Mouse (Mus musculus) forelimb bud, embryonic 11.5 days (tissue): ENCODE measurements around the gene Amdhd1.
"Not testable (repeated sequence)": the region's sequence is repeated elsewhere in the genome, so short reads cannot be mapped to it uniquely, and the experiment has no call there.

Source experiments
- DNase-seq: peaks from one replicate; pipeline ENCODE4 v3.0.0-alpha.2; 2012; ENCODE audit warnings: low read depth, low spot score

Gene Amdhd1

DNA sequence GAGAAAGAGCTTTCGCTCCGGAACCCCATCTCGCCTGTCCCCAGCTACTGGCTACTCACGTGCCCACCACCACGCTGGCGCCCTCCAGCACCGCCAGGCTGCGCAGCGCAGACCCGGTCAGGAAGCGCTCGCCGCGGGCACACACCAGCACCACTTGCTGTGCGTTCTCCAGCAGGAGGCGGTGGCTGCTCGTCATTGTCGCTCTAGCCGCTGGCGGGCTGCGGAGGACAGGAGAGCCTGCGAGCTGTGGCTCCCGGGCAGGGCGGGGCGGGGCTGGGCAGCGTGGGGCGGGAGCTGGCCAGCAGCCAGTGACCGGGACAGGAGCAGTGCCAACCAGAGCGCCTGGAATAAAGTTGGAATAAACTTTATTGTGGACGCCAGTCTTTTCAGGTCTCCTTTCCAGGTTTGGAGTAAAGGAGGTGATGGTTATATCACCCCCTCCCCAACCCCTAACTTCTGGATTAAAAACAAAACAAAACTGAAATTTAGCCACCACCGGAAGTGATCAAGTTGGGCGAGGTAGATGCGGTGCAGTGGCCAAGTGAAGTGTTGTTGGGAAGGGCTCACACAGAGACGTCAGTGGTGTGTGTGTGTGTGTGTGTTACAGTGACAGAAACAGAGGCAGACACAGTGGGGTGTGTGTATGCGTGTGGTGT, at the start of gene Amdhd1:
Amdhd1 (minus strand) TSS at position 259 of the 656 bp plus-strand sequence.
- peak; percentile 68 for DNase-seq

DNA sequence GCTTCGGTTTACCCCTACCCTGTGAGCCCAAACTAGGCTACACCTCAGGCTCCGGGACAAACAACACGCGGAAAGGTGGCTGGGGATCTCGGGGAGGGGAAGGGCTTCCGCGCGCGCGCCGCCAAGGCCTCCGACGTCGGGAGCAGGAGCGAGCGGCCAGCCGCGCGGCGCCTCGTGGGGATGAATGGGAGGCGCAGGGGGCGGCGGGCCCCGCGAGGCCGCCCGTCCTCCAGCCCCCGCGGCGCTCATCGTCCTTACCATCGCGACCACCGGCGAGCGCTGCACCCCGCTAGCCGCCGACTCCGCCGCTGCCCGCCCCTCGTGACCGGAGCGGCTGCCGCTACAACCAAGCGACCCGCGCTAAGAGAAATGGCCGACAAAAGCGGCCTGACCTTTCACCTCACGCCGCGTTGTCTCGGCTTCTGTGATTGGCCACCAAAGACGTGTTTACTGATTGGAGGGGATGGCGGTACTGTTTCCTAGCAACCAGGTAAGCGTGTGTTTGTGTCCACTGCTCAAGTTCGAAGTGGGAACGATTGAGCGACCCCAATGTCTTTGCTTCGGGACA, 49.5 kb upstream of the Amdhd1 start, which contains the start of gene Snrpf:
Snrpf (minus strand) TSS at position 426 of the 568 bp plus-strand sequence.
- DNase-seq: peak; percentile 98

DNA sequence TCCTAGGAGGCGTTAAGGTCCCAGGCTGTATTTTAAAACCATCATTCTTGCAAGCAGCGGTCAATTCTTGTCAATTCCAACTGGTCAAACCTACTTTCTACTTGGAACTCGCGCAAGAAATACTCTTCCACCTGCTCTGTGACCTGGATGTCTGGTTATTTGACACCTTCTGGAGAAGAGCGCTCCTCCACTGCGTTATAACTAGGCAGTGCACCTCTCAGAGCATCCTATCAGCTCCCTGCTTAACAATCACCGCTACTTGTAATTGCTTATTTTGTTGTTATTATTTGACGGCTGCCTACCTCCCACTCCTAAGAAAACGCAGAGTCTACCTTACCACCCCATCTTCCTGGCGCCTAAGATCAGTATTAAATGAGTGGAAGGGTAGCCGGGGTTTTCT, 49.0 kb upstream of the Amdhd1 start:
- DNase-seq: no peak

- peak; percentile 75 for DNase-seq
These were observed 37.5 kb upstream of the Amdhd1 start for GRCm38 (mm10) chr10:93577271-93577886.

- no peak for DNase-seq
These were observed 36.1 kb upstream of the Amdhd1 start for GRCm38 (mm10) chr10:93575960-93576359.

DNA sequence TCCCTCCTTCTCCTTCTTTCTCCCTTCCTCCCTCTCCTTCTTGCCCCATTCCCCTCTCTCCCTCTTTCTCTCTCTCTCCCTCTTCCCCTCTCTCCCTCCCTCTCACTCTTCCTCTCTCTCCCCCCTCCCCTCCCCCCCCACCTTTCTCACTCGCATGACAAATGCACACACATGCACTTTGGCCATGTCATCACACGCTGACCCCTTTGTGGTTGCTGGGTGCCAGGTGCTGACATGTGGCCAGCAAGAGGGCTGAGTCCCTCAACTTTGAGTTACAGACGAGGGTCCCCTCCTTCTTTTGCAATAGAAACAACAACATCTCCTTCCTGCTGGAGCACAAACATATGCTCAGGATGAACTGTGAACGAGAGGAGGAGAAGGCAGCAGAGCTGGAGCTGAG, 35.1 kb upstream of the Amdhd1 start:
- no peak for DNase-seq

DNA sequence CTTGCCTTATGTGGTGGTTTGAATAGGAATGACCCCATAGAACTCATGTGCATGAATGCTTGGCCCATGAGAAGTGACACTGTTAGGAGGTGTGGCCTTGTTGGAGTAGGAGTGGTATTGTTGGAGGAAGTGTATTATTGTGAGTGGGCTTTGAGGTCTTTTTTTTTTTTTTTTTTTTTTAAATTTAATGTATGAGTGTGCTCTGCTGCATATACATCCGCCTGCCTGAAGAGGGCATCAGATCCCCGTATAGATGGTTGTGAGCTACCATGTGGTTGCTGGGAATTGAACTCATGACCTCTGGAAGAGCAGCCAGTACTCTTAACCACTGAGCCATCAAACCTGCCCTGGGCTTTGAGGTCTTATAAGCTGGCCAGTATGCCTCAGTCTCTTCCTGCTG, 32.4 kb upstream of the Amdhd1 start:
- DNase-seq: no peak

GRCm38 (mm10) chr10:93568671-93569070, 28.8 kb upstream of the Amdhd1 start:
- DNase-seq: no peak

GRCm38 (mm10) chr10:93567841-93568566, 28.2 kb upstream of the Amdhd1 start:
- no peak for DNase-seq

- no peak for DNase-seq
These were observed 27.2 kb upstream of the Amdhd1 start for GRCm38 (mm10) chr10:93567066-93567465.

- DNase-seq: no peak
These were observed 24.8 kb upstream of the Amdhd1 start for GRCm38 (mm10) chr10:93564518-93565090.

- DNase-seq: no peak
These were observed 20.0 kb upstream of the Amdhd1 start for GRCm38 (mm10) chr10:93559786-93560185.

DNA sequence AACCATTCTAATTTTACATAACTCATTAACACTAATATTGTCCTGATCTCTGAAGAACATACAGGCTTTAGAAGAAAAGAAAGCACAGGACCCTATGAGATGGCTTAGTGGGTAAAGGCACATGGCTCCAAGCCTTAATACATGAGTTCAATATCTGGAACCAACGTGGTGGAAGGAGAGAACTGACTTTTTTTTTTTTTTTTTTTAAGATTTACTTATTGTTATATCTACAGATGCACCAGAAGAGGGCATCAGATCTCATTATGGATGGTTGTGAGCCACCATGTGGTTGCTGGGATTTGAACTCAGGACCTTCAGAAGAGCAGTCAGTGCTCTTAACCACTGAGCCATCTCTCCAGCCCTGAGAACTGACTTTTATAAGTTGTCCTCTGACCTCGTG, 18.1 kb upstream of the Amdhd1 start:
- not testable (repeated sequence) for DNase-seq

GRCm38 (mm10) chr10:93552596-93552995, 12.8 kb upstream of the Amdhd1 start:
- DNase-seq: no peak

DNA sequence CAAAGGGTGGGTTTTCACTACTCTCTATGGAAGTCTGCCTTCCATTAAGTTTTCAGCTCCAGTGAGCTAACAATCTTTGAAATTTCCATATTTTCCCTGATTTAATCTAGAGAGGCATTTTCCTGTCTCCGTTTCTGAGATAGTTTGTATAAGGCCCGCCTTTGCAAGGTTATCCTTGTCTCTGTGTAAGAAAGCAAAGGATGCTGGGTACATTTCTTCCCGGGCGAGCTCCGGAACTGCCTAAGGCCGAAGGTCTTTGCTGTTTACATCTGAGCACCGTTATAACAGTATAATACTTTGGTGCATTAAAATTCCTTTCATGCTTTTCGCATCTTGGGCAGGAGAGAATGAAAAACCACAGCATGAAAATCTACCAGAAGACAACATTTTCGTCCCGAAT, 10.0 kb upstream of the Amdhd1 start:
- DNase-seq: no peak

DNA sequence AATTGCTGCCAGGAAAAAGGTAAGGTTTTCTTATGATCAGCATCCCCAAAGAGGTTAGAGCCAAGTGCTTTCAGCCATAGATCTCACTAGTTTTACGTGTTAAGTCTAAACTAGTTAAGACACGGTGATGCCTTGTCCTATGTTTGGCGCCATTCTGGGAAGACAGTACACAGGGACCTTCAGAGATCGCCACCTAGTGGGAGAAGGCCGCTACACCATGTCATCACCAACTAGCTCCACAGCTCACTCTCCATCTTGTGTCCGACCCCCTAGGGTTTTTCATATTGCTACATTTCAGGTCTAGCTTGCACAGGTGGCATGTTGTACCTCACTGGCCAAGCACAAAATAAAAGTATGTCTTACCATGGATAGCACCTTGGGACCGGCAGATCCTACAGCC, 9.2 kb upstream of the Amdhd1 start:
- DNase-seq: peak; percentile 80

- no peak for DNase-seq
These were observed 8.0 kb upstream of the Amdhd1 start for GRCm38 (mm10) chr10:93547741-93548270.

DNA sequence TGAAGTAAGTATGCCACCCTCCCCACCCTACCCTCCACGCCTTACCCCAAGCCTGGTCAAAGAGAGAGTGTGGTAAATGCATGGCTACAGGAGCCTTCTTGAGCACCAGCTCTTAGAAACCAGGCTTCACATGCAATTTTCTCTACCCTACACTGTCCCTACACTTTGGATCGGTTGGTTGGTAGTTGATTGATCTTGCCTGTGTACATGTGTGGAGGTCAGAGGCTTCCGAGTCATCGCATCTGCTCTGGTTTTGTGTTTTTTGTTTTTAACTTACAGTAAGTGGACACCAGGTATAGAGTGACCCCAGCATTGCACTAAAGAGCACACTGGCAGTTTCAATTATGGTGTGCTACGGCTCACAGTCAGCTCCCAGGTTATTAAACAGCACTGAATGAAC, 4.3 kb upstream of the Amdhd1 start:
- DNase-seq: no peak

DNA sequence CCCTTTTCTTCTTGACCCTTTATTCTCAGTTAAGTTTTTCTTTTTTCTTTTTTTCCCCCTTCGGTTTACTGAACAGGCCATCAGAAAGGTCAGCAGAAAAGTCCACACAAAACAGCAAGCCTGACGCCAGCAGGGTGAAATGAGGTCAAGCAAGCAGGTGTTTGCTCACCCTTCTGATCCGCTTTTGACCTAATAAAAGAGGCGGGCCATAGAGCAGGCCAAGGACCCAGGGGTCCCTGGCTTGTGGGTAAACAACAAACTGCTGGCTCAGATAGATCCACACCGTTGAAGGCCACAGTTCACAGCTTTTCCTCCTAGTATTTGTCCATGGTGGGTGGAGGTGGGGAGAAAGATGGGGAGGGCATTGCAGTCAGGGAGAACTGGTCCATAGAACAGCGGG, 3.3 kb upstream of the Amdhd1 start:
- DNase-seq: no peak

GRCm38 (mm10) chr10:93542356-93542755, 2.5 kb upstream of the Amdhd1 start:
- no peak for DNase-seq

- no peak for DNase-seq
These were observed 1.8 kb upstream of the Amdhd1 start for GRCm38 (mm10) chr10:93541585-93541984.
